Mouse (Mus musculus): ENCODE results near the gene Dock9. TPM values are rescaled to one million over a fixed set of nuclear protein-coding genes. Genes with fewer than 3 reads are reported as not detected.

The Dock9 gene
- polyA plus RNA-seq, 1 experiment from 2014 or later, result 15.8 TPM

GRCm38 (mm10) chr14:121605260-121605659 is 192.4 kb downstream of the Dock9 start:
- H3K9ac ChIP-seq (replicated peaks; ENCODE audit: low read depth, low read length), result no peak overlapping the region
- no peak for ATAC-seq
- 41% methylated on average over 7 of the region's 7 CpGs for WGBS
- H3K4me3 ChIP-seq (replicated peaks; ENCODE audit: low read length), result no peak overlapping the region
- no peak overlapping the region for H3K4me2 ChIP-seq (ENCODE audit: low read length)
- no peak overlapping the region for H3K27ac ChIP-seq (ENCODE audit: low read length)
- no peaks in the 10 kb centered on the region; the same call in 1 of the 2 replicates for H3K36me3 ChIP-seq (ENCODE audit: control insufficient read depth, insufficient read depth)
- peaks cover 9% of the 10 kb centered on the region for H3K4me1 ChIP-seq (replicated peaks; ENCODE audit: control insufficient read depth, insufficient read depth, low read length)
- H3K9me3 ChIP-seq (ENCODE audit: control insufficient read depth, low read length), result no peaks in the 10 kb centered on the region
- no peaks in the 10 kb centered on the region for H3K27me3 ChIP-seq (replicated peaks; ENCODE audit: control insufficient read depth, insufficient read depth, low read length)

- 52% methylated on average over 4 of the region's 4 CpGs for WGBS
- Histone ChIP-seq H3K9me3 (ENCODE audit: control insufficient read depth, low read length) (no peaks in the 10 kb centered on the region), H3K36me3 (ENCODE audit: control insufficient read depth, insufficient read depth) (no peaks in the 10 kb centered on the region), H3K27ac (ENCODE audit: low read length) (no peak overlapping the region), H3K4me1 (replicated peaks; ENCODE audit: control insufficient read depth, insufficient read depth, low read length) (peaks cover 9% of the 10 kb centered on the region), H3K4me2 (ENCODE audit: low read length) (no peak overlapping the region), H3K4me3 (replicated peaks; ENCODE audit: low read length) (no peak overlapping the region), H3K9ac (replicated peaks; ENCODE audit: low read depth, low read length) (no peak overlapping the region), H3K27me3 (replicated peaks; ENCODE audit: control insufficient read depth, insufficient read depth, low read length) (no peaks in the 10 kb centered on the region)
- ATAC-seq, result peak; percentile 43; the same call in 1 of the 2 replicates
These were observed 193.1 kb downstream of the Dock9 start for GRCm38 (mm10) chr14:121604565-121604964.

- ATAC-seq, result no peak
- Histone ChIP-seq H3K4me1 (replicated peaks; ENCODE audit: control insufficient read depth, insufficient read depth, low read length) (peaks cover 9% of the 10 kb centered on the region), H3K27me3 (replicated peaks; ENCODE audit: control insufficient read depth, insufficient read depth, low read length) (no peaks in the 10 kb centered on the region), H3K4me2 (ENCODE audit: low read length) (no peak overlapping the region), H3K36me3 (ENCODE audit: control insufficient read depth, insufficient read depth) (no peaks in the 10 kb centered on the region), H3K9me3 (ENCODE audit: control insufficient read depth, low read length) (no peaks in the 10 kb centered on the region), H3K9ac (replicated peaks; ENCODE audit: low read depth, low read length) (no peak overlapping the region), H3K27ac (ENCODE audit: low read length) (no peak overlapping the region), H3K4me3 (replicated peaks; ENCODE audit: low read length) (no peak overlapping the region)
- WGBS, result 78% methylated on average over 6 of the region's 6 CpGs
These were observed 195.0 kb downstream of the Dock9 start for GRCm38 (mm10) chr14:121602610-121603009.

- Histone ChIP-seq H3K9me3 (ENCODE audit: control insufficient read depth, low read length) (no peaks in the 10 kb centered on the region), H3K27ac (ENCODE audit: low read length) (no peak overlapping the region), H3K9ac (replicated peaks; ENCODE audit: low read depth, low read length) (no peak overlapping the region), H3K27me3 (replicated peaks; ENCODE audit: control insufficient read depth, insufficient read depth, low read length) (no peaks in the 10 kb centered on the region), H3K36me3 (ENCODE audit: control insufficient read depth, insufficient read depth) (no peaks in the 10 kb centered on the region), H3K4me3 (replicated peaks; ENCODE audit: low read length) (no peak overlapping the region), H3K4me2 (ENCODE audit: low read length) (no peak overlapping the region), H3K4me1 (replicated peaks; ENCODE audit: control insufficient read depth, insufficient read depth, low read length) (peaks cover 9% of the 10 kb centered on the region)
- ATAC-seq, result no peak
- 92% methylated on average over 4 of the region's 4 CpGs for WGBS
These were observed 197.1 kb downstream of the Dock9 start for GRCm38 (mm10) chr14:121600538-121600937.

GRCm38 (mm10) chr14:121597073-121597472 is 200.6 kb downstream of the Dock9 start:
- H3K27ac ChIP-seq (ENCODE audit: low read length), result no peak overlapping the region
- no peak overlapping the region for H3K4me3 ChIP-seq (replicated peaks; ENCODE audit: low read length)
- H3K4me2 ChIP-seq (ENCODE audit: low read length), result no peak overlapping the region
- 89% methylated on average over 6 of the region's 6 CpGs for WGBS
- no peak for ATAC-seq
- no peaks in the 10 kb centered on the region for H3K4me1 ChIP-seq (replicated peaks; ENCODE audit: control insufficient read depth, insufficient read depth, low read length)
- no peaks in the 10 kb centered on the region for H3K27me3 ChIP-seq (replicated peaks; ENCODE audit: control insufficient read depth, insufficient read depth, low read length)
- H3K36me3 ChIP-seq (ENCODE audit: control insufficient read depth, insufficient read depth), result no peaks in the 10 kb centered on the region
- no peaks in the 10 kb centered on the region for H3K9me3 ChIP-seq (ENCODE audit: control insufficient read depth, low read length)
- H3K9ac ChIP-seq (replicated peaks; ENCODE audit: low read depth, low read length), result no peak overlapping the region

- no peaks in the 10 kb centered on the region for H3K4me1 ChIP-seq (replicated peaks; ENCODE audit: control insufficient read depth, insufficient read depth, low read length)
- no peaks in the 10 kb centered on the region for H3K9me3 ChIP-seq (ENCODE audit: control insufficient read depth, low read length)
- WGBS, result 81% methylated on average over 9 of the region's 9 CpGs
- H3K27me3 ChIP-seq (replicated peaks; ENCODE audit: control insufficient read depth, insufficient read depth, low read length), result no peaks in the 10 kb centered on the region
- no peak overlapping the region for H3K9ac ChIP-seq (replicated peaks; ENCODE audit: low read depth, low read length)
- no peak overlapping the region for H3K4me2 ChIP-seq (ENCODE audit: low read length)
- no peak overlapping the region for H3K27ac ChIP-seq (ENCODE audit: low read length)
- no peak overlapping the region for H3K4me3 ChIP-seq (replicated peaks; ENCODE audit: low read length)
- no peaks in the 10 kb centered on the region for H3K36me3 ChIP-seq (ENCODE audit: control insufficient read depth, insufficient read depth)
- ATAC-seq, result no peak
These were observed 201.0 kb downstream of the Dock9 start for GRCm38 (mm10) chr14:121596631-121597030.

- ATAC-seq, result no peak
- H3K4me1 ChIP-seq (replicated peaks; ENCODE audit: control insufficient read depth, insufficient read depth, low read length), result no peaks in the 10 kb centered on the region
- H3K27ac ChIP-seq (ENCODE audit: low read length), result no peak overlapping the region
- 72% methylated on average over 5 of the region's 5 CpGs for WGBS
- no peak overlapping the region for H3K4me2 ChIP-seq (ENCODE audit: low read length)
- no peaks in the 10 kb centered on the region for H3K9me3 ChIP-seq (ENCODE audit: control insufficient read depth, low read length)
- H3K9ac ChIP-seq (replicated peaks; ENCODE audit: low read depth, low read length), result no peak overlapping the region
- H3K4me3 ChIP-seq (replicated peaks; ENCODE audit: low read length), result no peak overlapping the region
- H3K27me3 ChIP-seq (replicated peaks; ENCODE audit: control insufficient read depth, insufficient read depth, low read length), result no peaks in the 10 kb centered on the region
- no peaks in the 10 kb centered on the region for H3K36me3 ChIP-seq (ENCODE audit: control insufficient read depth, insufficient read depth)
These were observed 203.0 kb downstream of the Dock9 start for GRCm38 (mm10) chr14:121594684-121595083.

GRCm38 (mm10) chr14:121593313-121593929 is 204.2 kb downstream of the Dock9 start:
- no peak overlapping the region for H3K9ac ChIP-seq (replicated peaks; ENCODE audit: low read depth, low read length)
- no peak overlapping the region for H3K27ac ChIP-seq (ENCODE audit: low read length)
- no peaks in the 10 kb centered on the region for H3K9me3 ChIP-seq (ENCODE audit: control insufficient read depth, low read length)
- no peak overlapping the region for H3K4me3 ChIP-seq (replicated peaks; ENCODE audit: low read length)
- no peaks in the 10 kb centered on the region for H3K36me3 ChIP-seq (ENCODE audit: control insufficient read depth, insufficient read depth)
- H3K4me2 ChIP-seq (ENCODE audit: low read length), result no peak overlapping the region
- H3K4me1 ChIP-seq (replicated peaks; ENCODE audit: control insufficient read depth, insufficient read depth, low read length), result no peaks in the 10 kb centered on the region
- no peak for ATAC-seq
- no peaks in the 10 kb centered on the region for H3K27me3 ChIP-seq (replicated peaks; ENCODE audit: control insufficient read depth, insufficient read depth, low read length)
- WGBS, result 47% methylated on average over 10 of the region's 10 CpGs

- H3K4me1 ChIP-seq (replicated peaks; ENCODE audit: control insufficient read depth, insufficient read depth, low read length), result no peaks in the 10 kb centered on the region
- no peak overlapping the region for H3K27ac ChIP-seq (ENCODE audit: low read length)
- H3K4me2 ChIP-seq (ENCODE audit: low read length), result no peak overlapping the region
- 33% methylated on average over 3 of the region's 3 CpGs for WGBS
- H3K4me3 ChIP-seq (replicated peaks; ENCODE audit: low read length), result no peak overlapping the region
- no peaks in the 10 kb centered on the region for H3K36me3 ChIP-seq (ENCODE audit: control insufficient read depth, insufficient read depth)
- no peak for ATAC-seq
- no peaks in the 10 kb centered on the region for H3K27me3 ChIP-seq (replicated peaks; ENCODE audit: control insufficient read depth, insufficient read depth, low read length)
- no peaks in the 10 kb centered on the region for H3K9me3 ChIP-seq (ENCODE audit: control insufficient read depth, low read length)
- no peak overlapping the region for H3K9ac ChIP-seq (replicated peaks; ENCODE audit: low read depth, low read length)
These were observed 204.7 kb downstream of the Dock9 start for GRCm38 (mm10) chr14:121592890-121593289.

- H3K4me2 ChIP-seq (ENCODE audit: low read length), result no peak overlapping the region
- no peak for ATAC-seq
These were observed 205.3 kb downstream of the Dock9 start for GRCm38 (mm10) chr14:121592356-121592755.

More at GRCm38 (mm10) chr14:121592356-121592755, 205.3 kb downstream of the Dock9 start:
- Histone ChIP-seq H3K27me3 (replicated peaks; ENCODE audit: control insufficient read depth, insufficient read depth, low read length) (no peaks in the 10 kb centered on the region), H3K27ac (ENCODE audit: low read length) (no peak overlapping the region), H3K9me3 (ENCODE audit: control insufficient read depth, low read length) (no peaks in the 10 kb centered on the region), H3K36me3 (ENCODE audit: control insufficient read depth, insufficient read depth) (no peaks in the 10 kb centered on the region), H3K9ac (replicated peaks; ENCODE audit: low read depth, low read length) (no peak overlapping the region), H3K4me1 (replicated peaks; ENCODE audit: control insufficient read depth, insufficient read depth, low read length) (no peaks in the 10 kb centered on the region), H3K4me3 (replicated peaks; ENCODE audit: low read length) (no peak overlapping the region)
- 73% methylated on average over 9 of the region's 9 CpGs for WGBS

Data from forebrain, embryonic 16.5 days (tissue).